Mouse (Mus musculus) Muller cell, postnatal 12 days (primary cell): Measurements from ENCODE around the gene C1qtnf9.
A peak's percentile ranks its signal among the peaks of the same experiment; 100 is the strongest.

ENCODE experiments used
- DNase-seq: peaks from one replicate; pipeline ENCODE4 v3.0.0-alpha.2; 2015; ENCODE audit errors: inconsistent ontology term

Gene C1qtnf9

GRCm38 (mm10) chr14:60784427-60785315, 16.7 kb downstream of the C1qtnf9 start, which contains the start of gene Mipep:
TSS of gene Mipep (plus strand) at chr14:60784573.
- DNase-seq = peak; percentile 91

GRCm38 (mm10) chr14:60790103-60790502, 22.2 kb downstream of the C1qtnf9 start:
- DNase-seq = no peak

GRCm38 (mm10) chr14:60796600-60797322, 28.8 kb downstream of the C1qtnf9 start:
- no peak for DNase-seq

- no peak for DNase-seq
Measured at GRCm38 (mm10) chr14:60797596-60797995, 29.7 kb downstream of the C1qtnf9 start.

GRCm38 (mm10) chr14:60798721-60799120, 30.8 kb downstream of the C1qtnf9 start:
- DNase-seq = no peak

- DNase-seq = peak; percentile 46
Measured at GRCm38 (mm10) chr14:60799762-60800728, 32.1 kb downstream of the C1qtnf9 start.

- no peak for DNase-seq
Measured at GRCm38 (mm10) chr14:60802026-60802425, 34.1 kb downstream of the C1qtnf9 start.

- DNase-seq = no peak
Measured at GRCm38 (mm10) chr14:60804978-60805377, 37.0 kb downstream of the C1qtnf9 start.

- DNase-seq = no peak
Measured at GRCm38 (mm10) chr14:60805871-60806270, 37.9 kb downstream of the C1qtnf9 start.

- no peak for DNase-seq
Measured at GRCm38 (mm10) chr14:60806891-60807344, 39.0 kb downstream of the C1qtnf9 start.

- DNase-seq = no peak
Measured at GRCm38 (mm10) chr14:60809881-60810280, 41.9 kb downstream of the C1qtnf9 start.

- DNase-seq = no peak
Measured at GRCm38 (mm10) chr14:60811547-60811946, 43.6 kb downstream of the C1qtnf9 start.

GRCm38 (mm10) chr14:60815098-60815497, 47.2 kb downstream of the C1qtnf9 start:
- no peak for DNase-seq

GRCm38 (mm10) chr14:60818045-60818444, 50.1 kb downstream of the C1qtnf9 start:
- no peak for DNase-seq

GRCm38 (mm10) chr14:60830096-60830495, 62.2 kb downstream of the C1qtnf9 start:
- no peak for DNase-seq
